Mouse (Mus musculus): Measurements from ENCODE around the gene Slit3.

GRCm38 (mm10) chr11:35612262-35612896 is 491.4 kb downstream of the Slit3 start:
- no peak for TF ChIP-seq BHLHE40 (IDR thresholded peaks at IDR 0.05; ENCODE audit: borderline replicate concordance, low read depth, low read length)
- TF ChIP-seq POLR2AphosphoS2 (IDR thresholded peaks at IDR 0.05; ENCODE audit: low read length) = no peak
- no peak for TF ChIP-seq CTCF (IDR thresholded peaks at IDR 0.05 in 2 of 3, conservative IDR thresholded peaks at IDR 0.05 in 1 of 3; ENCODE audit: control insufficient read depth in 1 of 3, insufficient read depth in 1 of 3, low read depth in 2 of 3, low read length in 3 of 3, poor library complexity in 1 of 3, severe bottlenecking in 1 of 3)
- TF ChIP-seq POLR2A (IDR thresholded peaks at IDR 0.05; ENCODE audit: control insufficient read depth in 1 of 2, insufficient read depth in 1 of 2, low read depth in 1 of 2, low read length in 2 of 2, poor library complexity in 1 of 2) = no peak
- no peak for TF ChIP-seq E2F4 (IDR thresholded peaks at IDR 0.05; ENCODE audit: borderline replicate concordance, low read depth, low read length)
- TF ChIP-seq USF1 (IDR thresholded peaks at IDR 0.05; ENCODE audit: low read depth, low read length) = no peak
- no peak for TF ChIP-seq MYC (IDR thresholded peaks at IDR 0.05; ENCODE audit: low read depth, low read length)

Data from MEL (cell line).